Mouse (Mus musculus) stomach, postnatal 0 days (tissue): ENCODE results near the gene Rtraf. TPM values are rescaled to one million over a fixed set of nuclear protein-coding genes. Genes with fewer than 3 reads are reported as not detected.

ENCODE experiments used
- ATAC-seq: fragments of 200-750 bp; cut with Nextera tagmentation; 2 replicates; pipeline ENCODE4 v1.8.0; 2017; ENCODE audit not compliant: low FRiP score, low TSS enrichment
- DNase-seq: peaks from one replicate; pipeline ENCODE4 v3.0.0-alpha.2; 2016; ENCODE audit warnings: low spot score
- H3K27ac ChIP-seq: fragments of 300-500 bp; sonication (generic); replicated peaks from 2 replicates; pipeline ENCODE4 v1.5.1; 2014; ENCODE audit warnings: mild to moderate bottlenecking, control low read depth
- H3K27me3 ChIP-seq: fragments of 300-500 bp; sonication (generic); 2 replicates; pipeline ENCODE4 v1.6.1; 2014; ENCODE audit warnings: low read length; ENCODE audit not compliant: control insufficient read depth, insufficient read depth
- H3K36me3 ChIP-seq: fragments of 300-500 bp; sonication (generic); 2 replicates; pipeline ENCODE4 v1.6.1; 2014; ENCODE audit warnings: low read length, mixed read lengths; ENCODE audit not compliant: control insufficient read depth, insufficient read depth
- H3K4me1 ChIP-seq: fragments of 300-500 bp; sonication (generic); replicated peaks from 2 replicates; pipeline ENCODE4 v1.6.1; 2014; ENCODE audit warnings: antibody characterized with exemption; ENCODE audit not compliant: control insufficient read depth, insufficient read depth
- H3K4me2 ChIP-seq: fragments of 300-500 bp; sonication (generic); replicated peaks from 2 replicates; pipeline ENCODE4 v1.6.1; 2014; ENCODE audit warnings: low read depth, mild to moderate bottlenecking, control low read depth, moderate library complexity
- H3K4me3 ChIP-seq: fragments of 300-500 bp; sonication (generic); 2 replicates; pipeline ENCODE4 v1.5.1; 2014; ENCODE audit warnings: low read depth, low read length, control low read depth
- H3K9ac ChIP-seq: fragments of 300-500 bp; sonication (generic); 2 replicates; pipeline ENCODE4 v1.6.1; 2014; ENCODE audit warnings: mild to moderate bottlenecking, low read length, control low read depth, mixed read lengths
- H3K9me3 ChIP-seq: fragments of 300-500 bp; sonication (generic); 2 replicates; pipeline ENCODE4 v1.6.1; 2016; ENCODE audit warnings: low read length; ENCODE audit not compliant: control insufficient read depth
- CTCF ChIP-seq: IDR thresholded peaks from 2 replicates; pipeline ENCODE4 v1.5.1; 2016; ENCODE audit warnings: antibody characterized with exemption, low read depth, mild to moderate bottlenecking, moderate library complexity
- EP300 ChIP-seq: optimal IDR thresholded peaks from 2 replicates; pipeline ENCODE3; 2016; ENCODE audit warnings: antibody characterized with exemption
- WGBS: fragments of 180-500 bp; shearing (Covaris S2); extraction: QIAGEN DNeasy Blood & Tissue Kit; methylation state at CpG from one replicate; pipeline ENCODE4 v1.1.7; 2014; 5-methylcytosine and 5-hydroxymethylcytosine counted together
- polyA plus RNA-seq: library from polyadenylated mRNA; unstranded; fragments of >200 nt; fragmentation: Nextera tagmentation; extraction: Ambion mirVana; gene quantifications from 2 replicates; pipeline ENCODE4 v1.2.1, GENCODE M21; 2015

Gene Rtraf
- polyA plus RNA-seq, 1 experiment from 2014 or later = 157 TPM

GRCm38 (mm10) chr14:19794881-19795280 is 28.7 kb downstream of the Rtraf start:
- no peak for ATAC-seq
- Histone ChIP-seq H3K27ac (no peak overlapping the region), H3K27me3 (no peaks in the 10 kb centered on the region), H3K36me3 (no peaks in the 10 kb centered on the region), H3K9me3 (no peaks in the 10 kb centered on the region), H3K4me3 (no peak overlapping the region), H3K9ac (no peak overlapping the region), H3K4me2 (no peak overlapping the region), H3K4me1 (no peaks in the 10 kb centered on the region)
- TF ChIP-seq EP300 (no peak), CTCF (no peak)
- WGBS = 60% methylated on average over 4 of the region's 4 CpGs
- DNase-seq = no peak

- no peak overlapping the region for H3K4me3 ChIP-seq
- no peak for TF ChIP-seq EP300
- TF ChIP-seq CTCF = no peak
Observed at GRCm38 (mm10) chr14:19788443-19788842, 35.2 kb downstream of the Rtraf start.

GRCm38 (mm10) chr14:19785797-19786588 is 37.6 kb downstream of the Rtraf start:
- no peaks in the 10 kb centered on the region for H3K4me1 ChIP-seq
- H3K36me3 ChIP-seq = no peaks in the 10 kb centered on the region
- 60% methylated on average over 9 of the region's 9 CpGs for WGBS
- H3K4me2 ChIP-seq = no peak overlapping the region
- H3K9ac ChIP-seq = no peak overlapping the region
- no peak for ATAC-seq
- no peak overlapping the region for H3K4me3 ChIP-seq
- no peak for TF ChIP-seq CTCF
- TF ChIP-seq EP300 = no peak
- H3K27ac ChIP-seq = no peak overlapping the region
- H3K27me3 ChIP-seq = no peaks in the 10 kb centered on the region
- H3K9me3 ChIP-seq = no peaks in the 10 kb centered on the region
- DNase-seq = no peak

More at GRCm38 (mm10) chr14:19788443-19788842, 35.2 kb downstream of the Rtraf start:
- Histone ChIP-seq H3K4me1 (no peaks in the 10 kb centered on the region), H3K9ac (no peak overlapping the region), H3K27me3 (no peaks in the 10 kb centered on the region), H3K9me3 (no peaks in the 10 kb centered on the region), H3K36me3 (no peaks in the 10 kb centered on the region), H3K27ac (no peak overlapping the region), H3K4me2 (no peak overlapping the region)
- no peak for DNase-seq
- 58% methylated on average over 1 of the region's 1 CpGs for WGBS
- ATAC-seq = no peak

- no peak for TF ChIP-seq CTCF
- TF ChIP-seq EP300 = no peak
- Histone ChIP-seq H3K27me3 (no peaks in the 10 kb centered on the region), H3K9ac (no peak overlapping the region), H3K36me3 (no peaks in the 10 kb centered on the region), H3K4me3 (no peak overlapping the region), H3K27ac (no peak overlapping the region), H3K4me1 (0 out of 2 replicates have a peak, but pooled peaks cover 4% of the 10 kb centered on the region), H3K4me2 (no peak overlapping the region), H3K9me3 (0 out of 2 replicates have a peak, but pooled peaks cover 5% of the 10 kb centered on the region)
- 73% methylated on average over 13 of the region's 13 CpGs for WGBS
- no peak for DNase-seq
- no peak for ATAC-seq
Observed at GRCm38 (mm10) chr14:19777945-19778344, 45.7 kb downstream of the Rtraf start.

- 0 out of 2 replicates have a peak, but pooled peaks cover 5% of the 10 kb centered on the region for H3K9me3 ChIP-seq
- no peak for DNase-seq
- WGBS = 64% methylated on average over 6 of the region's 6 CpGs
- H3K4me1 ChIP-seq = 0 out of 2 replicates have a peak, but pooled peaks cover 4% of the 10 kb centered on the region
- H3K27ac ChIP-seq = no peak overlapping the region
- no peaks in the 10 kb centered on the region for H3K36me3 ChIP-seq
- ATAC-seq = no peak
- no peak overlapping the region for H3K4me3 ChIP-seq
- H3K27me3 ChIP-seq = no peaks in the 10 kb centered on the region
- H3K9ac ChIP-seq = no peak overlapping the region
- no peak overlapping the region for H3K4me2 ChIP-seq
- TF ChIP-seq CTCF (no peak), EP300 (no peak)
Observed at GRCm38 (mm10) chr14:19777365-19777764, 46.3 kb downstream of the Rtraf start.

- peak; percentile 57 for DNase-seq
- 0 out of 2 replicates have a peak, but pooled peaks have one; percentile 38 for ATAC-seq
- TF ChIP-seq CTCF (peak; percentile 81), EP300 (no peak)
- 47% methylated on average over 6 of the region's 6 CpGs for WGBS
- H3K36me3 ChIP-seq = no peaks in the 10 kb centered on the region
- H3K9ac ChIP-seq = no peak overlapping the region
- H3K4me2 ChIP-seq = no peak overlapping the region
- no peak overlapping the region for H3K4me3 ChIP-seq
- H3K4me1 ChIP-seq = 0 out of 2 replicates have a peak, but pooled peaks cover 4% of the 10 kb centered on the region
- no peak overlapping the region for H3K27ac ChIP-seq
- H3K27me3 ChIP-seq = no peaks in the 10 kb centered on the region
- H3K9me3 ChIP-seq = 0 out of 2 replicates have a peak, but pooled peaks cover 5% of the 10 kb centered on the region
Observed at GRCm38 (mm10) chr14:19776890-19777289, 46.7 kb downstream of the Rtraf start.
